8 mouse cellular contexts compared by ENCODE assay signal in genomic region chr1:170908341-170908740, GRCm38 (mm10). TPM values are rescaled to one million over a fixed set of nuclear protein-coding genes. Genes with fewer than 3 reads are reported as not detected.
DNase-seq lines count a peak whose midpoint lies in the region; ATAC-seq lines count a peak whose summit lies in the region.

No protein-coding gene starts in this region.

- peak overlapping the region; percentile 56; the same call in 1 of the 2 replicates for H3K9ac ChIP-seq in kidney, embryonic 16.5 days (replicated peaks; ENCODE audit: low read length)
- H3K9ac ChIP-seq in forebrain, embryonic 14.5 days (ENCODE audit: low read length) = peak overlapping the region; percentile 67
- no peak overlapping the region for H3K9ac ChIP-seq in liver, embryonic 16.5 days (ENCODE audit: low read depth, low read length)

- H3K9me3 ChIP-seq in kidney, embryonic 16.5 days (ENCODE audit: low read length) = no peaks in the 10 kb centered on the region
- H3K9me3 ChIP-seq in forebrain, embryonic 14.5 days (replicated peaks; ENCODE audit: control insufficient read depth, low read length) = no peaks in the 10 kb centered on the region
- H3K9me3 ChIP-seq in liver, embryonic 16.5 days (replicated peaks; ENCODE audit: control insufficient read depth, low read length) = no peaks in the 10 kb centered on the region

- H3K4me3 ChIP-seq in kidney, embryonic 16.5 days (ENCODE audit: low read length) = peak overlapping the region; percentile 59
- peak overlapping the region; percentile 53 for H3K4me3 ChIP-seq in forebrain, embryonic 14.5 days (ENCODE audit: low read depth, low read length)
- peak overlapping the region; percentile 40; the same call in 1 of the 2 replicates for H3K4me3 ChIP-seq in liver, embryonic 16.5 days (ENCODE audit: low read depth, low read length)

- H3K27ac ChIP-seq in kidney, embryonic 16.5 days (ENCODE audit: low read length) = no peak overlapping the region
- no peak overlapping the region for H3K27ac ChIP-seq in forebrain, embryonic 14.5 days (ENCODE audit: low read depth, low read length)
- no peak overlapping the region for H3K27ac ChIP-seq in liver, embryonic 16.5 days (ENCODE audit: low read length)

- H3K27me3 ChIP-seq in kidney, embryonic 16.5 days (ENCODE audit: insufficient read depth, low read length) = peaks cover 38% of the 10 kb centered on the region
- peaks cover 44% of the 10 kb centered on the region for H3K27me3 ChIP-seq in forebrain, embryonic 14.5 days (replicated peaks; ENCODE audit: control insufficient read depth, insufficient read depth, low read length)
- H3K27me3 ChIP-seq in liver, embryonic 16.5 days (ENCODE audit: control insufficient read depth, insufficient read depth, low read depth, low read length) = peaks cover 44% of the 10 kb centered on the region

- H3K4me1 ChIP-seq in kidney, embryonic 16.5 days (ENCODE audit: insufficient read depth, low read length) = peaks cover 17% of the 10 kb centered on the region
- peaks cover 6% of the 10 kb centered on the region; the same call in 1 of the 2 replicates for H3K4me1 ChIP-seq in forebrain, embryonic 14.5 days (ENCODE audit: control insufficient read depth, insufficient read depth, low read length)
- H3K4me1 ChIP-seq in liver, embryonic 16.5 days (ENCODE audit: control insufficient read depth, low read depth, low read length) = peaks cover 7% of the 10 kb centered on the region

- peak overlapping the region; percentile 91 for H3K4me2 ChIP-seq in kidney, embryonic 16.5 days (replicated peaks; ENCODE audit: low read depth, low read length)
- peak overlapping the region; percentile 95 for H3K4me2 ChIP-seq in forebrain, embryonic 14.5 days (ENCODE audit: low read length)
- H3K4me2 ChIP-seq in liver, embryonic 16.5 days (ENCODE audit: low read depth, low read length) = peak overlapping the region; percentile 51

- peak; percentile 74; the same call in 1 of the 2 replicates for ATAC-seq in kidney, embryonic 16.5 days (ENCODE audit: low FRiP score, low TSS enrichment)
- ATAC-seq in forebrain, embryonic 14.5 days = peak; percentile 67
- no peak for ATAC-seq in liver, embryonic 16.5 days (ENCODE audit: low read depth)

- WGBS in kidney, embryonic 16.5 days = 4% methylated on average over 21 of the region's 21 CpGs
- WGBS in forebrain, embryonic 14.5 days = 2% methylated on average over 21 of the region's 21 CpGs
- 4% methylated on average over 21 of the region's 21 CpGs for WGBS in liver, embryonic 16.5 days (ENCODE audit: insufficient replicate concordance)

- no peak for DNase-seq in kidney, adult 18-20 months
- DNase-seq in cerebellum, adult 11-12 months = peak; percentile 51
- DNase-seq in forebrain, embryonic 14.5 days (ENCODE audit: low spot score) = peak; percentile 33
- DNase-seq in natural killer cell, adult 2 months (ENCODE audit: low spot score in 2 of 2) = no peak
- DNase-seq in MN1 (ENCODE audit: low spot score) = no peak
- no peak for DNase-seq in lung, postnatal 4 days

- H3K36me3 ChIP-seq in kidney, embryonic 16.5 days (ENCODE audit: insufficient read depth, low read length) = no peaks in the 10 kb centered on the region
- H3K36me3 ChIP-seq in forebrain, embryonic 14.5 days (ENCODE audit: control insufficient read depth, insufficient read depth, low read length) = no peaks in the 10 kb centered on the region
- no peaks in the 10 kb centered on the region for H3K36me3 ChIP-seq in liver, embryonic 16.5 days (ENCODE audit: control insufficient read depth, insufficient read depth)

RNA-seq across cellular contexts. Expression of gene Fcrlb, which starts 4.4 kb away (rescaled TPM):
- 0.18 and 0.24 TPM in 2 replicates for polyA plus RNA-seq in kidney, embryonic 16.5 days (2015; fragmentation: Nextera tagmentation; extraction: Ambion mirVana)
- polyA plus RNA-seq in forebrain, embryonic 14.5 days (2014; fragmentation: Nextera tagmentation; extraction: Ambion mirVana) = not detected in 2 replicates
- polyA plus RNA-seq in liver, embryonic 16.5 days (2015; fragmentation: Nextera tagmentation; extraction: Ambion mirVana) = 0.06 and 0.07 TPM in 2 replicates

RNA-seq across cellular contexts. Expression of gene Fcrla, which starts 19.0 kb away (rescaled TPM):
- not detected in 2 replicates for polyA plus RNA-seq in kidney, embryonic 16.5 days (2015; fragmentation: Nextera tagmentation; extraction: Ambion mirVana)
- polyA plus RNA-seq in forebrain, embryonic 14.5 days (2014; fragmentation: Nextera tagmentation; extraction: Ambion mirVana) = not detected in 2 replicates
- polyA plus RNA-seq in liver, embryonic 16.5 days (2015; fragmentation: Nextera tagmentation; extraction: Ambion mirVana) = 0.67 and 1.3 TPM in 2 replicates

RNA-seq across cellular contexts. Expression of gene Dusp12, which starts 23.0 kb away (rescaled TPM):
- 39.5 and 40.5 TPM in 2 replicates for polyA plus RNA-seq in kidney, embryonic 16.5 days (2015; fragmentation: Nextera tagmentation; extraction: Ambion mirVana)
- polyA plus RNA-seq in forebrain, embryonic 14.5 days (2014; fragmentation: Nextera tagmentation; extraction: Ambion mirVana) = 36.8 and 39.7 TPM in 2 replicates
- 20.5 and 21.4 TPM in 2 replicates for polyA plus RNA-seq in liver, embryonic 16.5 days (2015; fragmentation: Nextera tagmentation; extraction: Ambion mirVana)

RNA-seq across cellular contexts. Expression of gene Gm26620, which starts 23.5 kb away (rescaled TPM):
- 0.58 and 0.64 TPM in 2 replicates for polyA plus RNA-seq in kidney, embryonic 16.5 days (2015; fragmentation: Nextera tagmentation; extraction: Ambion mirVana)
- polyA plus RNA-seq in forebrain, embryonic 14.5 days (2014; fragmentation: Nextera tagmentation; extraction: Ambion mirVana) = 0.29 and 0.64 TPM in 2 replicates
- polyA plus RNA-seq in liver, embryonic 16.5 days (2015; fragmentation: Nextera tagmentation; extraction: Ambion mirVana) = 0.42 and 0.44 TPM in 2 replicates

RNA-seq across cellular contexts. Expression of gene Atf6, which starts 40.8 kb away (rescaled TPM):
- polyA plus RNA-seq in kidney, embryonic 16.5 days (2015; fragmentation: Nextera tagmentation; extraction: Ambion mirVana) = 8.7 and 9.6 TPM in 2 replicates
- 7.5 and 8.9 TPM in 2 replicates for polyA plus RNA-seq in forebrain, embryonic 14.5 days (2014; fragmentation: Nextera tagmentation; extraction: Ambion mirVana)
- polyA plus RNA-seq in liver, embryonic 16.5 days (2015; fragmentation: Nextera tagmentation; extraction: Ambion mirVana) = 6.4 and 6.9 TPM in 2 replicates

Comparison
In these comparisons a context has a peak if more than half of its experiments do, and no peak if none do; other contexts are left out.
1. DNase-seq: peak in cerebellum, adult 11-12 months (single experiment) and forebrain, embryonic 14.5 days (single experiment); none in kidney, adult 18-20 months (single experiment), natural killer cell, adult 2 months (0 of 2), MN1 (single experiment) and lung, postnatal 4 days (0 of 2).
2. Peak in every context shown above with its lines, with median percentiles within 50 percentile points of each other: H3K4me2 ChIP-seq and H3K4me3 ChIP-seq.